Mouse (Mus musculus): Measurements from ENCODE around the gene Abcc10.

Gene Abcc10

GRCm38 (mm10) chr17:46254106-46254505 is 74.0 kb downstream of the Abcc10 start:
- peak in 1 of 2 experiments; percentile 44 for DNase-seq

- DNase-seq: peak; percentile 93 to 94
These were observed 74.6 kb downstream of the Abcc10 start, which contains the start of gene Lrrc73 for GRCm38 (mm10) chr17:46253452-46254084. Gene Lrrc73 (plus strand): TSS chr17:46253531.
